Comparison of ENCODE assay signal across 9 mouse cellular contexts in the genomic region with DNA sequence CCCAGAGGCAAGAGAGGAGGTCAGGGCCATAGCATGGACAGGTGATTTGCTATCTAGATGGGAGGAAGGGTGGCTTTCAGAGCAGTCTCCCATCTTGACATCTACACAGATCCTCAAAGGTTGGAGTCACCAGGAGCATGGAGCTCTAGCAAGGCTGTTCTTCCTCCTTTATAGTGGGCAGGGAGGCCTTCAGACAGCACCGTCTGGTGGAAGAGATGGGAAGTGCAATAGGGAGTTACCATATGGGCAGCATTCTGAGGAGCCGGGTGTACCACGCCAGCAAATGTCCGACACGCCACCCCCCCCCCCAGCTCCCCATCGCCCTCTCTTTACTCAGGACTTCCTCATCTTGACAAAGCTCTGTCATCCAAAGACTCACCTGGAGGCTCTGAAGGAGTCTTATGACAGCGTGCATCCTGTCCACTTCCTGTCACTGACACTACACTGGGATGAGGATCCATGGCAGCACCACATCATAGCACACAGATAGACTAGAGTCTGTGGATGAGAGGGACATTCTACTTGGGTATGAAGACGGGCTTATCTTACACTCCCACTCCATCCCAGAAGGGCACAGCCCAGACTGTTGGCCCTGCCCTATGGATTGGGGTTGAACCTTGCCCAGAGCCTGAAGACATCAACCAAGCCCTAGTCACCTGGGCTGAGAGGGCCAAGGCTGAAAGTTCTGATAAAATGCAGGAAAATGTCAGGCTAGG. TPM values are rescaled to one million over a fixed set of nuclear protein-coding genes. Genes with fewer than 3 reads are reported as not detected.
DNase-seq lines count a peak whose midpoint lies in the region; ATAC-seq and TF ChIP-seq lines count a peak whose summit lies in the region.
"Had no signal": no experiment of that assay in that cellular context is flagged by ENCODE, and none has a peak within 500 bp of the region (broad histone marks: within the 10 kb centered on the region; RNA-seq: fewer than 3 reads in every experiment).

No protein-coding gene starts in this region.

- H3K9me3 ChIP-seq in forebrain, embryonic 11.5 days (ENCODE audit: control insufficient read depth, low read length) = no peaks in the 10 kb centered on the region
- H3K9me3 ChIP-seq in forebrain, embryonic 13.5 days (replicated peaks) = no peaks in the 10 kb centered on the region
- no peaks in the 10 kb centered on the region for H3K9me3 ChIP-seq in liver, embryonic 14.5 days (ENCODE audit: control insufficient read depth, low read length)

- TF ChIP-seq EP300 in liver, embryonic 14.5 days (IDR thresholded peaks at IDR 0.05; ENCODE audit: low read depth) = no peak

- H3K9ac ChIP-seq in forebrain, embryonic 11.5 days (ENCODE audit: low read length) = no peak overlapping the region
- no peak overlapping the region for H3K9ac ChIP-seq in forebrain, embryonic 13.5 days
- H3K9ac ChIP-seq in liver, embryonic 14.5 days (replicated peaks) = no peak overlapping the region

- 24% methylated on average over 8 of the region's 8 CpGs for WGBS in forebrain, embryonic 11.5 days
- 23% methylated on average over 8 of the region's 8 CpGs for WGBS in forebrain, embryonic 13.5 days
- WGBS in liver, embryonic 14.5 days (ENCODE audit: insufficient replicate concordance) = 17% methylated on average over 8 of the region's 8 CpGs

- H3K4me2 ChIP-seq in forebrain, embryonic 11.5 days (ENCODE audit: low read depth, low read length, severe bottlenecking) = no peak overlapping the region
- H3K4me2 ChIP-seq in forebrain, embryonic 13.5 days = no peak overlapping the region
- no peak overlapping the region for H3K4me2 ChIP-seq in liver, embryonic 14.5 days (ENCODE audit: low read depth)

- H3K4me3 ChIP-seq in forebrain, embryonic 11.5 days (ENCODE audit: low read depth, low read length) = no peak overlapping the region
- no peak overlapping the region for H3K4me3 ChIP-seq in forebrain, embryonic 13.5 days
- H3K4me3 ChIP-seq in liver, embryonic 14.5 days (ENCODE audit: insufficient read depth in 1 of 2, low read depth in 2 of 2, low read length in 2 of 2) = no peak overlapping the region

- no peak overlapping the region for H3K27ac ChIP-seq in forebrain, embryonic 11.5 days (ENCODE audit: low read depth, low read length)
- H3K27ac ChIP-seq in forebrain, embryonic 13.5 days = no peak overlapping the region
- H3K27ac ChIP-seq in liver, embryonic 14.5 days = no peak overlapping the region

- peak; percentile 85 for TF ChIP-seq CTCF in liver, embryonic 14.5 days (IDR thresholded peaks at IDR 0.05; ENCODE audit: low read depth)

- H3K4me1 ChIP-seq in forebrain, embryonic 11.5 days (replicated peaks; ENCODE audit: control insufficient read depth, insufficient read depth, low read length) = peaks cover 12% of the 10 kb centered on the region
- peaks cover 37% of the 10 kb centered on the region for H3K4me1 ChIP-seq in forebrain, embryonic 13.5 days
- H3K4me1 ChIP-seq in liver, embryonic 14.5 days (replicated peaks; ENCODE audit: control insufficient read depth in 2 of 2, insufficient read depth in 2 of 2, low read length in 1 of 2) = no peaks in the 10 kb centered on the region

- H3K36me3 ChIP-seq in forebrain, embryonic 11.5 days (ENCODE audit: control insufficient read depth, insufficient read depth, low read length) = no peaks in the 10 kb centered on the region
- H3K36me3 ChIP-seq in forebrain, embryonic 13.5 days (ENCODE audit: poor library complexity, severe bottlenecking) = no peaks in the 10 kb centered on the region
- H3K36me3 ChIP-seq in liver, embryonic 14.5 days (replicated peaks; ENCODE audit: control insufficient read depth, insufficient read depth, low read depth) = no peaks in the 10 kb centered on the region

- DNase-seq in forebrain, embryonic 11.5 days (ENCODE audit: low spot score) = peak; percentile 75
- peak; percentile 29 for DNase-seq in CD4-positive helper T cell, adult 2 months (ENCODE audit: low read depth, low spot score)
- peak; percentile 69 for DNase-seq in c-Kit-positive CD71-negative TER-119-negative erythroid progenitor cells, embryonic 14.5 days (ENCODE audit: low read depth)
- DNase-seq in kidney, postnatal 10 days = peak; percentile 82
- DNase-seq in liver, embryonic 14.5 days (ENCODE audit: low read depth in 3 of 3, low spot score in 3 of 3) = peak in 1 of 3 experiments; percentile 15
- peak; percentile 86 for DNase-seq in right cerebral cortex, adult 2 months (ENCODE audit: low spot score in 2 of 2)

- H3K27me3 ChIP-seq in forebrain, embryonic 11.5 days (ENCODE audit: control insufficient read depth, insufficient read depth, low read length) = no peaks in the 10 kb centered on the region; the same call in 1 of the 2 replicates
- no peaks in the 10 kb centered on the region for H3K27me3 ChIP-seq in forebrain, embryonic 13.5 days
- H3K27me3 ChIP-seq in liver, embryonic 14.5 days (ENCODE audit: control insufficient read depth, insufficient read depth, low read length) = no peaks in the 10 kb centered on the region

- no peak for ATAC-seq in forebrain, embryonic 11.5 days (replicated peaks; ENCODE audit: low FRiP score)
- no peak for ATAC-seq in forebrain, embryonic 13.5 days
- ATAC-seq in frontal cortex, adult (ENCODE audit: low TSS enrichment) = peak; percentile 53
- ATAC-seq in liver, embryonic 14.5 days (ENCODE audit: insufficient read depth) = no peak

RNA-seq across cellular contexts. Expression of a gene that starts 6.8 kb away (rescaled TPM):
- not detected in 2 replicates for polyA plus RNA-seq in forebrain, embryonic 11.5 days (2014; fragmentation: Nextera tagmentation; extraction: Ambion mirVana)
- 0.13 TPM in 1 of 2 replicates, not detected in the other for polyA plus RNA-seq in forebrain, embryonic 13.5 days (2015; fragmentation: Nextera tagmentation; extraction: Ambion mirVana)
- not detected in 2 replicates for polyA plus RNA-seq in liver, embryonic 14.5 days (2012; rRNA removed)
- not detected in 2 replicates for polyA plus RNA-seq in liver, embryonic 14.5 days (2014; fragmentation: Nextera tagmentation; extraction: Ambion mirVana)
- polyA plus RNA-seq: stomach, embryonic 16.5 days had no signal

RNA-seq across cellular contexts. Expression of a gene that starts 24.1 kb away (rescaled TPM):
- polyA plus RNA-seq in forebrain, embryonic 11.5 days (2014; fragmentation: Nextera tagmentation; extraction: Ambion mirVana) = 15.8 and 18.6 TPM in 2 replicates
- polyA plus RNA-seq in forebrain, embryonic 13.5 days (2015; fragmentation: Nextera tagmentation; extraction: Ambion mirVana) = 7.7 and 8.4 TPM in 2 replicates
- 2.9 and 3.9 TPM in 2 replicates for polyA plus RNA-seq in liver, embryonic 14.5 days (2012; rRNA removed)
- 0.88 and 1.2 TPM in 2 replicates for polyA plus RNA-seq in liver, embryonic 14.5 days (2014; fragmentation: Nextera tagmentation; extraction: Ambion mirVana)

RNA-seq across cellular contexts. Expression of a gene that starts 37.6 kb away (rescaled TPM):
- polyA plus RNA-seq in forebrain, embryonic 11.5 days (2014; fragmentation: Nextera tagmentation; extraction: Ambion mirVana) = 110 TPM in 2 replicates
- 116 and 126 TPM in 2 replicates for polyA plus RNA-seq in forebrain, embryonic 13.5 days (2015; fragmentation: Nextera tagmentation; extraction: Ambion mirVana)
- 44.4 and 51.8 TPM in 2 replicates for polyA plus RNA-seq in liver, embryonic 14.5 days (2012; rRNA removed)
- polyA plus RNA-seq in liver, embryonic 14.5 days (2014; fragmentation: Nextera tagmentation; extraction: Ambion mirVana) = 46.2 and 47.9 TPM in 2 replicates

RNA-seq across cellular contexts. Expression of a gene that starts 37.7 kb away (rescaled TPM):
- 1,172 and 1,252 TPM in 2 replicates for polyA plus RNA-seq in forebrain, embryonic 11.5 days (2014; fragmentation: Nextera tagmentation; extraction: Ambion mirVana)
- polyA plus RNA-seq in forebrain, embryonic 13.5 days (2015; fragmentation: Nextera tagmentation; extraction: Ambion mirVana) = 726 and 766 TPM in 2 replicates
- polyA plus RNA-seq in liver, embryonic 14.5 days (2012; rRNA removed) = 86.2 and 148 TPM in 2 replicates
- 338 and 364 TPM in 2 replicates for polyA plus RNA-seq in liver, embryonic 14.5 days (2014; fragmentation: Nextera tagmentation; extraction: Ambion mirVana)

RNA-seq across cellular contexts. Expression of a gene that starts 47.3 kb away (rescaled TPM):
- 6.2 TPM in 1 of 2 replicates, not detected in the other for polyA plus RNA-seq in forebrain, embryonic 11.5 days (2014; fragmentation: Nextera tagmentation; extraction: Ambion mirVana)
- 2.5 and 7.6 TPM in 2 replicates for polyA plus RNA-seq in forebrain, embryonic 13.5 days (2015; fragmentation: Nextera tagmentation; extraction: Ambion mirVana)
- polyA plus RNA-seq in liver, embryonic 14.5 days (2012; rRNA removed) = 0.18 and 0.40 TPM in 2 replicates
- 1.3 and 1.9 TPM in 2 replicates for polyA plus RNA-seq in liver, embryonic 14.5 days (2014; fragmentation: Nextera tagmentation; extraction: Ambion mirVana)
- polyA plus RNA-seq: stomach, embryonic 16.5 days had no signal
